Mouse (Mus musculus): ENCODE data around the gene Tpp1. TPM values are rescaled to one million over a fixed set of nuclear protein-coding genes. Genes with fewer than 3 reads are reported as not detected.

Tpp1 gene
- total and polyA plus RNA-seq, 2 experiments: 27.4 to 124 TPM

- no peaks in the 10 kb centered on the region for H3K4me1 ChIP-seq (ENCODE audit: control insufficient read depth, insufficient read depth, low read length)
- WGBS: 92% methylated on average over 4 of the region's 4 CpGs
- no peak overlapping the region for H3K9ac ChIP-seq (ENCODE audit: low read depth, low read length)
- H3K27me3 ChIP-seq (ENCODE audit: control insufficient read depth, insufficient read depth, low read length): no peaks in the 10 kb centered on the region
- DNase-seq (ENCODE audit: extremely low read depth, low read depth, low spot score): no peak
- no peak overlapping the region for H3K4me3 ChIP-seq (ENCODE audit: insufficient read depth, low read depth, low read length)
- no peak overlapping the region for H3K27ac ChIP-seq (replicated peaks; ENCODE audit: insufficient read depth, low read depth, low read length)
- H3K79me2 ChIP-seq (ENCODE audit: control insufficient read depth, insufficient read depth, low read length): no peaks in the 10 kb centered on the region
- no peaks in the 10 kb centered on the region for H3K36me3 ChIP-seq (ENCODE audit: control insufficient read depth, insufficient read depth, low read length)
- TF ChIP-seq CTCF (IDR thresholded peaks at IDR 0.05; ENCODE audit: low read depth, low read length) (no peak), POLR2A (IDR thresholded peaks at IDR 0.05; ENCODE audit: extremely low read depth, insufficient read depth, low read length) (no peak)
Observed at GRCm38 (mm10) chr7:105703816-105704215, 48.2 kb downstream of the Tpp1 start.

GRCm38 (mm10) chr7:105703184-105703583 lies 48.9 kb downstream of the Tpp1 start:
- H3K27ac ChIP-seq (replicated peaks; ENCODE audit: insufficient read depth, low read depth, low read length): no peak overlapping the region
- no peaks in the 10 kb centered on the region for H3K79me2 ChIP-seq (ENCODE audit: control insufficient read depth, insufficient read depth, low read length)
- no peak for DNase-seq (ENCODE audit: extremely low read depth, low read depth, low spot score)
- H3K4me1 ChIP-seq (ENCODE audit: control insufficient read depth, insufficient read depth, low read length): no peaks in the 10 kb centered on the region
- H3K4me3 ChIP-seq (ENCODE audit: insufficient read depth, low read depth, low read length): no peak overlapping the region
- TF ChIP-seq POLR2A (IDR thresholded peaks at IDR 0.05; ENCODE audit: extremely low read depth, insufficient read depth, low read length) (no peak), CTCF (IDR thresholded peaks at IDR 0.05; ENCODE audit: low read depth, low read length) (no peak)
- H3K36me3 ChIP-seq (ENCODE audit: control insufficient read depth, insufficient read depth, low read length): no peaks in the 10 kb centered on the region
- 89% methylated on average over 16 of the region's 16 CpGs for WGBS
- no peak overlapping the region for H3K9ac ChIP-seq (ENCODE audit: low read depth, low read length)
- no peaks in the 10 kb centered on the region for H3K27me3 ChIP-seq (ENCODE audit: control insufficient read depth, insufficient read depth, low read length)

Other genes starting within 250 kb of the Tpp1 start
- gene Smpd1, start 197.9 kb downstream of the Tpp1 start, total RNA-seq (2014; rRNA removed): 33.1 and 38.1 TPM in 2 replicates
- 48.4 and 51.9 TPM in 2 replicates for gene Smpd1, start 197.9 kb downstream of the Tpp1 start, polyA plus RNA-seq (2012; rRNA removed)
- 1.1 TPM in 2 replicates for gene Apbb1, start 170.6 kb downstream of the Tpp1 start, total RNA-seq (2014; rRNA removed)
- 0.85 and 1.6 TPM in 2 replicates for gene Apbb1, start 170.6 kb downstream of the Tpp1 start, polyA plus RNA-seq (2012; rRNA removed)
- gene Hpx, start 152.1 kb downstream of the Tpp1 start, total RNA-seq (2014; rRNA removed): 5,639 and 7,644 TPM in 2 replicates
- 4,285 and 5,140 TPM in 2 replicates for gene Hpx, start 152.1 kb downstream of the Tpp1 start, polyA plus RNA-seq (2012; rRNA removed)
- 6.3 and 10.2 TPM in 2 replicates for gene Trim3, start 118.7 kb downstream of the Tpp1 start, total RNA-seq (2014; rRNA removed)
- gene Trim3, start 118.7 kb downstream of the Tpp1 start, polyA plus RNA-seq (2012; rRNA removed): 10.9 and 14.9 TPM in 2 replicates
- 42.2 and 67.5 TPM in 2 replicates for gene Timm10b, start 112.2 kb downstream of the Tpp1 start, total RNA-seq (2014; rRNA removed)
- 51.4 and 63.3 TPM in 2 replicates for gene Timm10b, start 112.2 kb downstream of the Tpp1 start, polyA plus RNA-seq (2012; rRNA removed)
- gene Arfip2, start 111.8 kb downstream of the Tpp1 start, total RNA-seq (2014; rRNA removed): 4.9 and 7.9 TPM in 2 replicates
- 15.7 and 28.6 TPM in 2 replicates for gene Arfip2, start 111.8 kb downstream of the Tpp1 start, polyA plus RNA-seq (2012; rRNA removed)
- gene Gm45799, start 111.7 kb downstream of the Tpp1 start, total RNA-seq (2014; rRNA removed): 27.7 and 28.6 TPM in 2 replicates
- 136 and 140 TPM in 2 replicates for gene Gm45799, start 111.7 kb downstream of the Tpp1 start, polyA plus RNA-seq (2012; rRNA removed)
- gene Dnhd1, start 101.4 kb downstream of the Tpp1 start, total RNA-seq (2014; rRNA removed): 0.92 and 1.5 TPM in 2 replicates
- 0.82 and 0.88 TPM in 2 replicates for gene Dnhd1, start 101.4 kb downstream of the Tpp1 start, polyA plus RNA-seq (2012; rRNA removed)
- 36.6 and 41.1 TPM in 2 replicates for gene Ilk, start 15.6 kb downstream of the Tpp1 start, total RNA-seq (2014; rRNA removed)
- 50.5 and 53.6 TPM in 2 replicates for gene Ilk, start 15.6 kb downstream of the Tpp1 start, polyA plus RNA-seq (2012; rRNA removed)
- gene Rrp8, start 14.8 kb downstream of the Tpp1 start, total RNA-seq (2014; rRNA removed): 4.9 and 5.5 TPM in 2 replicates
- 5.5 and 5.9 TPM in 2 replicates for gene Rrp8, start 14.8 kb downstream of the Tpp1 start, polyA plus RNA-seq (2012; rRNA removed)
- 87.3 and 107 TPM in 2 replicates for gene Taf10, start 7.9 kb downstream of the Tpp1 start, total RNA-seq (2014; rRNA removed)
- gene Taf10, start 7.9 kb downstream of the Tpp1 start, polyA plus RNA-seq (2012; rRNA removed): 296 and 310 TPM in 2 replicates
- gene Dchs1, start 35.4 kb upstream of the Tpp1 start, total RNA-seq (2014; rRNA removed): 1.4 and 2.7 TPM in 2 replicates
- gene Dchs1, start 35.4 kb upstream of the Tpp1 start, polyA plus RNA-seq (2012; rRNA removed): 1.1 TPM in 2 replicates
- 109 and 118 TPM in 2 replicates for gene Mrpl17, start 58.9 kb upstream of the Tpp1 start, total RNA-seq (2014; rRNA removed)
- gene Mrpl17, start 58.9 kb upstream of the Tpp1 start, polyA plus RNA-seq (2012; rRNA removed): 207 and 261 TPM in 2 replicates
- gene Gm4070, start 201.7 kb upstream of the Tpp1 start, total RNA-seq (2014; rRNA removed): 11.4 and 14.0 TPM in 2 replicates
- gene Gm4070, start 201.7 kb upstream of the Tpp1 start, polyA plus RNA-seq (2012; rRNA removed): 0.30 and 1.2 TPM in 2 replicates

All from liver, adult 2 months (tissue).